Mouse (Mus musculus) hindbrain, embryonic 15.5 days (tissue): ENCODE measurements around the gene Ppm1l. TPM values are rescaled to one million over a fixed set of nuclear protein-coding genes. Genes with fewer than 3 reads are reported as not detected.

Source experiments
- ATAC-seq: fragments of 200-750 bp; cut with Nextera tagmentation; 2 replicates; pipeline ENCODE4 v1.8.0; 2017; ENCODE audit warnings: low read depth, moderate number of reproducible peaks, moderate TSS enrichment; ENCODE audit not compliant: low FRiP score
- H3K27ac ChIP-seq: fragments of 300-500 bp; sonication (generic); replicated peaks from 2 replicates; pipeline ENCODE4 v1.5.1; 2015; ENCODE audit warnings: mild to moderate bottlenecking, inconsistent platforms
- H3K27me3 ChIP-seq: fragments of 300-500 bp; sonication (generic); 2 replicates; pipeline ENCODE4 v1.6.1; 2015; ENCODE audit warnings: control low read depth, inconsistent platforms
- H3K36me3 ChIP-seq: fragments of 300-500 bp; sonication (generic); 2 replicates; pipeline ENCODE4 v1.6.1; 2015; ENCODE audit warnings: control low read depth, inconsistent platforms
- H3K4me1 ChIP-seq: fragments of 300-500 bp; sonication (generic); replicated peaks from 2 replicates; pipeline ENCODE4 v1.6.1; 2015; ENCODE audit warnings: control low read depth, inconsistent platforms
- H3K4me2 ChIP-seq: fragments of 300-500 bp; sonication (generic); 2 replicates; pipeline ENCODE4 v1.6.1; 2015; ENCODE audit warnings: moderate library complexity, mild to moderate bottlenecking, inconsistent platforms
- H3K4me3 ChIP-seq: fragments of 300-500 bp; sonication (generic); 2 replicates; pipeline ENCODE4 v1.5.1; 2015; ENCODE audit warnings: mild to moderate bottlenecking, inconsistent platforms
- H3K9ac ChIP-seq: fragments of 300-500 bp; sonication (generic); 2 replicates; pipeline ENCODE4 v1.6.1; 2015; ENCODE audit warnings: inconsistent platforms
- H3K9me3 ChIP-seq: fragments of 300-500 bp; sonication (generic); 2 replicates; pipeline ENCODE4 v1.6.1; 2016; ENCODE audit warnings: control low read depth, inconsistent platforms
- WGBS: fragments of 180-500 bp; shearing (Covaris S2); methylation state at CpG from one replicate; pipeline ENCODE4 v1.1.7; 2015; 5-methylcytosine and 5-hydroxymethylcytosine counted together
- polyA plus RNA-seq: library from polyadenylated mRNA; unstranded; fragments of >200 nt; fragmentation: Nextera tagmentation; extraction: Ambion mirVana; gene quantifications from 2 replicates; pipeline ENCODE4 v1.2.1, GENCODE M21; 2015

The Ppm1l gene
- polyA plus RNA-seq, 1 experiment from 2014 or later, result 22.5 TPM

DNA sequence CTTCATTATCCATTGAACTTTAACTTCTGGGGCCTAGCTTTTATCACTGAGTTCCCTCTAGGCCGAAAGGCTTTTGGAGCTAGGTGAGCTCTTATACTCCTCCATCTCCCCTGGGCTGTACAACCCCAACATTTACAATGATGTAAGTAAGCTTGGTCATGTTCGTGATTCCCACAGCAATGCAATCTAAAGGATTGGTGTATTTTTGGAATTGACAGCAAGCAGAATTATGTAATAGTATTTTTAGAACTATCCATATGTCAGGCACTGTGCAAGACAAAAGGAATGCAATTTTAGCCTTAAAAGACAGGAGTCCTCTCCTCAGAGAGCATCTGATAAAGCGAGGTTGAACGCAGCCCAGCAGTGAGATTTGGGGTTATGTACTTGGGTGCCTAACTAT is 149.1 kb downstream of the Ppm1l start:
- Histone ChIP-seq H3K27me3 (no peaks in the 10 kb centered on the region), H3K4me2 (no peak overlapping the region), H3K27ac (no peak overlapping the region), H3K4me1 (peaks cover 20% of the 10 kb centered on the region), H3K9ac (no peak overlapping the region), H3K9me3 (no peaks in the 10 kb centered on the region), H3K36me3 (no peaks in the 10 kb centered on the region), H3K4me3 (no peak overlapping the region)
- ATAC-seq, result no peak
- WGBS, result 95% methylated on average over 4 of the region's 4 CpGs

DNA sequence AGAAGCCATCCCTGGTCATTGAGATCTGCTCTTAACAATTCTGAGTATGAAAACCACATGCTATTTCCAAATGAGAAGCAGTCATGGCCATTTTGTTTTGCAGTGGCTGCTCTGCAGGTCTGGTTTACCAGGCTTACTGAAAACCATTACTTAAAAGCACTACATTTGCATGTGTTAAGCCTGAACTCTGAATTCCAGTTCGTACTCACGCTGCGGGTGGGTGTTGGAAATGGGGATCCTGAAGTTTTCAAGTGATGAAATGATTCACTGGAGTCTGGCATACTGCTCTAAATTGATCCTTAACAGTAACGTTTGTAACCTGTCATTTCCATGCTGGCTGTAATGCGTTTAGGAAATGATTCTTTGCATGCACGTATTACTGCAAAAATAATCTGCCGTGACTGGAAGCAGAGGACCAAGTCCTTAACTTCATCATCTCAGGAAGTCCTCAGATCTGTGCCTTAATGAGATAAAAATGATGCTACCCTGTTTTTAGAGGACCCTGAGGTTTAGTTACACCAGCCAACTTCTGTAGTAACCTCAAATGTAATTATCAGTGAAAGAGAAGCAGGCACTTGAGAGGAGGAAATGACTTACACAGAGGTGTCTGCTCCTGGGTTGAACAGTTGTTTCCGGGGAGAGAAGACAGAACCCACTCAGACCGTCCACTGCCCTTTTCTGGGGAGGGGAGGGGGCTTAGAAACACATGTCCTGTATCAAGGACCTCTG is 151.8 kb downstream of the Ppm1l start:
- no peaks in the 10 kb centered on the region for H3K36me3 ChIP-seq
- H3K27me3 ChIP-seq, result no peaks in the 10 kb centered on the region
- no peak overlapping the region for H3K4me3 ChIP-seq
- ATAC-seq, result no peak; the same call in 1 of the 2 replicates
- H3K9ac ChIP-seq, result no peak overlapping the region
- no peak overlapping the region for H3K27ac ChIP-seq
- no peak overlapping the region for H3K4me2 ChIP-seq
- WGBS, result 42% methylated on average over 9 of the region's 9 CpGs
- peaks cover 20% of the 10 kb centered on the region for H3K4me1 ChIP-seq
- H3K9me3 ChIP-seq, result no peaks in the 10 kb centered on the region

DNA sequence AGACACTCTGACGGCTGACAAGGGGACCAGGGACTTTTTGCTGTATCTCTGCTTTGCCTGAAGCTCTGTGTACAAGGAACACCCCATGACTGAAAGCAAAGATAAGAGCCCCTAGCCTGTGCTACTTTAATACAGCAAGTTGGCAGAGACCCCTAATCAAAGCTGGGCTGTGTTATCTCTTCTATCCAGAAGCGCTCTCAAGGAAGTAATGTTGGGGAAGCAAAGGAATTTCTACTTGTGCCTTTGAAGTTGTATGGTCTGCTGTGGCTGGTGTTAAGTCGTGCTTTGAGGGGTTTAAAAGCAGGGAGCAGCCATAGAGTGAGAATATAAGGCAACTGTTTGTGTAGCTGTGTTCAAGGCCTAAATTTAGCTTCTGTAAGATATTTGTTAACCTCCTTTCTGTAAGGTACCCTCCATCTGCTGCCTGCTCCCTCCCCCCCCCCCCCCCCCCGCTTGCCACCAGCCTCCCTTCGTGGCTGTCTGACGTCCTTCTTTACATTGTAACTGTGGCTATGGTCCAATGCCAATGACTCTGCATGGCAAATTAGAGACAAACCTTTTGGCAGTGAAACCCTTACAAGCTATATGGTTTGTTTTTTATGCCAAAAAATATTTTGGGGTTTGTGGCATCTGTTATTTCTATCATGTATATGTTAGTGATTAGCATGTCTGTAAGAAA is 152.9 kb downstream of the Ppm1l start:
- Histone ChIP-seq H3K36me3 (no peaks in the 10 kb centered on the region), H3K27me3 (no peaks in the 10 kb centered on the region), H3K4me3 (no peak overlapping the region), H3K4me1 (peaks cover 20% of the 10 kb centered on the region), H3K9me3 (no peaks in the 10 kb centered on the region), H3K4me2 (no peak overlapping the region), H3K27ac (no peak overlapping the region; the same call in 1 of the 2 replicates), H3K9ac (no peak overlapping the region)
- ATAC-seq, result no peak
- WGBS, result 25% methylated on average over 6 of the region's 6 CpGs

DNA sequence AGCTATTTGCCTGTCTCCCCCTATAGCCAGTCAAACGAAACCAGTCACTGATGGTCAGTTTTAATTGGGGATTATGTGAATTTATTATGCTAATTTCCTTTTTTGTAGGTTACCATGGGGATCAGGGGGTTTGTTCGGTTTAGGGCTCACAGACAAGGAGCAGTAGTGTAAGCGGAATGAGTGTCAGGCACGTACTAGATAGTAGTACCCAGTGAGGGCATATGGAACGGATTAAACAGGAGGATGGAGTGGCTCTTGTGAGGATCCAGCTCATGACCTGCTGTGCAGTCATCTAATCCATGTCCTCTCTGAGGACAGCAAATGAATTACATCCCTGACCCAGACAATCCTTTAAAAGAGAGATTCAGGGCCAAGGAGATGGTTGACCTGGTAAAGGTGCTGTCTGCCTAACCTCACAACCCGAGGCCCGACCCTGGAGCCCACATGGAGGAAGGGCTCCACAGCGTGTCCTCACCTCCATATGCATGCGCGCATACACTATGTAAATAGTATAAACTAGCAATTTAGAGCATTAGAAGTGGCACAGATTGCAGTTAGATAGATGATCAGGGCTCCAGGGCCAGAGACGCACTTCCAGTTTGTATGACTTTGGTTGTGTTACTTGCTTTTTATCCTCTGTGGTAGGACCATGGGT is 153.6 kb downstream of the Ppm1l start:
- H3K27ac ChIP-seq, result no peak overlapping the region
- no peaks in the 10 kb centered on the region for H3K36me3 ChIP-seq
- no peak overlapping the region for H3K4me2 ChIP-seq
- no peak overlapping the region for H3K4me3 ChIP-seq
- H3K9ac ChIP-seq, result no peak overlapping the region
- H3K4me1 ChIP-seq, result peaks cover 20% of the 10 kb centered on the region
- H3K9me3 ChIP-seq, result no peaks in the 10 kb centered on the region
- H3K27me3 ChIP-seq, result no peaks in the 10 kb centered on the region
- 62% methylated on average over 11 of the region's 11 CpGs for WGBS
- ATAC-seq, result 0 out of 2 replicates have a peak, but pooled peaks have one; percentile 52

DNA sequence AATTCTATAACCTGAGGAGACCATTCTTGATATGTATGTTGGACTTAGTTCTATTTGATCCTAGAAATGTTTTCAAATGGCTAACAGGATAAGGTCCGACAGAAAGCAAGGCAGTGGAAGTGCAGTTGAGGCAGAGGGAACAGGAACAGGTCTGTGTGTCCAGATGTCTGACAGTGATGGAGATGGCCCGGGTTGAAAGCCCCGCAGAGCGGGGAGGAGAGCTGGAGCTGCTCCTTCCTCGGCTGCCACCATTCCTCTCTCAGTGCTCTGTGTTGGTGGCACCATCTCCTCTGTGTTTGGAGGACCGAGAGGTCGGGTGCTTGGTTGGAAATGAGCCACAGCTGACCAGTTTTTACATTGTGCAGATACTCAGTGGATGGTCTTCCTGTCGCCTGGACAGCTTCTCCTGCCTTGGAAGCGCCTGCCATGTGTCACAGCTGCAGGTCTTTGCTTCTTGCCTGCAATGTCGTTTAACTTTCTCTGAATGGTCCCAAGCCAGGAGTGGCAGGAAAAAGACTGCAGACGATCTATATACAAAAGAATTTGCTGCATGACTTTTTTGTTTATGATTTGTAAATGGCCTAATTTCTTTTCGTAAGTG is 159.3 kb downstream of the Ppm1l start:
- H3K27ac ChIP-seq, result 0 out of 2 replicates have a peak overlapping the region, but pooled peaks have one; percentile 3
- WGBS, result 53% methylated on average over 12 of the region's 12 CpGs
- peak; percentile 31; the same call in 1 of the 2 replicates for ATAC-seq

DNA sequence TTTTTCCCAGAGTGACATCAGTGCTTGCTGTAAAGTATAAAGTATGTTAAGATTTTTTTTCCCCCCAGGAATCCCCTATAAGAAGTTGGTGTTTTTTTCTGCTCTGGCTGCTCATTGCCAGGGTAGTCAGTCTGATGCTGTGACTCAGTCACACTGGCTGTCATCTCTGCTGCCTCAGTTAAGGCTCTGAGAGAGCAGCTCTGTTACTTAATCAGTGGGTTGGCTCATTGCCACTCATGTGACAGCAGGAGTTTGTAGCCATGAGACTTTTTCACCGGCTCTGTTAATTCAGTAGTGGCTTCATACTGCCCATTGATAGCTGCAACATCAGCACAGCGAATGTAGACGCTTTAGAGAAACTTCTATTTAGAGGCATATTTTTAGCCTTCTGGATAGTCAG is 163.3 kb downstream of the Ppm1l start:
- H3K27ac ChIP-seq, result no peak overlapping the region
- no peaks in the 10 kb centered on the region for H3K27me3 ChIP-seq
- H3K9ac ChIP-seq, result no peak overlapping the region
- no peaks in the 10 kb centered on the region for H3K9me3 ChIP-seq
- no peaks in the 10 kb centered on the region for H3K36me3 ChIP-seq
- 53% methylated on average over 3 of the region's 3 CpGs for WGBS
- no peak overlapping the region for H3K4me2 ChIP-seq
- no peak for ATAC-seq
- H3K4me3 ChIP-seq, result no peak overlapping the region
- H3K4me1 ChIP-seq, result peaks cover 28% of the 10 kb centered on the region

More for the DNA sequence above, 159.3 kb downstream of the Ppm1l start:
- Histone ChIP-seq H3K9ac (no peak overlapping the region), H3K4me2 (no peak overlapping the region), H3K4me3 (no peak overlapping the region), H3K4me1 (peaks cover 19% of the 10 kb centered on the region), H3K27me3 (no peaks in the 10 kb centered on the region), H3K9me3 (no peaks in the 10 kb centered on the region), H3K36me3 (no peaks in the 10 kb centered on the region)

DNA sequence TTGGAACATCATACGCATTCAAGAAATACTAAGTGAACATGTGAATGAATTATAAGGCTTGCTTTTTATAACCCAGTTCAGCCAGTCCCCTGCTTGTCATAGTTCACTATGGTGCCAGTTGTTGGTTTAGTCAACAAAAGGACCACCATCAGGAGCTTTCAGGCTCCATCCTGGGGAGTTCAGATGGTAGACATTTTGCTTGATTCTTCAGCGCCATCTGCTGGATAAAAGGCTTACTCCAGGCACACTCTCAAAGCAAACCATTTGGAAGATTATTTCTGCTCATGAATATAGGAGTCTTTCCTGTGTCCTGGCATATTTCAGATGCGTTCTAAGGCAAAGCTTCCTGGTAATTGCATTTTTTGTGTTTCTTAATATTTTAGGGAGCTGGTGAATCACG is 165.2 kb downstream of the Ppm1l start:
- Histone ChIP-seq H3K27me3 (no peaks in the 10 kb centered on the region), H3K9me3 (no peaks in the 10 kb centered on the region), H3K36me3 (no peaks in the 10 kb centered on the region), H3K27ac (no peak overlapping the region), H3K4me1 (peaks cover 22% of the 10 kb centered on the region), H3K9ac (no peak overlapping the region), H3K4me3 (no peak overlapping the region), H3K4me2 (no peak overlapping the region)
- peak; percentile 63; the same call in 1 of the 2 replicates for ATAC-seq
- WGBS, result 31% methylated on average over 4 of the region's 4 CpGs

DNA sequence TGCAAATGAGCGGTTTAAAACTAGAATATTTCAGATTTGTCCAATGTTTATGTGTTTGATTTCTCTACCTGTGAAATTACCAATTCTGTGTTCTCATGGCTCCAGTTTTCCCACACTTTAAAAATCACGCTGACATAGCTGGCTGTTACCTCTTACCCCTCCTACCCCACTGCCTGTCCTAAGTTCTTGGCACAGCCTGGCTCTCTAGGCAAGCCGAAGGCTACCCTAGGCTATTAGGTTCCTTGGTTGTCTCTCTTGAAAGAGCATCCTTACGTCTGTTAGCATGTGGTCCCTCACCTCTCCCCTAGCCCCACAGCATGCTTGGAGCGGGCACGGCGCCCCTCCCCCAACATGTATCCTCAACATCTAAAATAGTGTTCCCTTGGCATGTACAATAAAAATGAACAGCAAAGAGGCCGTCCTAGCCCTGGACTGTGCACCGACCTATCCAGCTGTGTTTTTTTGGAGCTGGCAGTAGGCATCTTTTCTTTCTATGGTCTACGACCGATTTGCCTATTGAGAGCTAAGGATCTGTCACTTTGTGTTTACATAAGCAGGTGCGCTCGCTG is 167.4 kb downstream of the Ppm1l start:
- Histone ChIP-seq H3K4me3 (no peak overlapping the region), H3K27ac (no peak overlapping the region), H3K9ac (no peak overlapping the region), H3K9me3 (no peaks in the 10 kb centered on the region), H3K4me1 (peaks cover 23% of the 10 kb centered on the region), H3K4me2 (no peak overlapping the region), H3K27me3 (no peaks in the 10 kb centered on the region), H3K36me3 (no peaks in the 10 kb centered on the region)
- no peak for ATAC-seq
- 79% methylated on average over 13 of the region's 13 CpGs for WGBS

DNA sequence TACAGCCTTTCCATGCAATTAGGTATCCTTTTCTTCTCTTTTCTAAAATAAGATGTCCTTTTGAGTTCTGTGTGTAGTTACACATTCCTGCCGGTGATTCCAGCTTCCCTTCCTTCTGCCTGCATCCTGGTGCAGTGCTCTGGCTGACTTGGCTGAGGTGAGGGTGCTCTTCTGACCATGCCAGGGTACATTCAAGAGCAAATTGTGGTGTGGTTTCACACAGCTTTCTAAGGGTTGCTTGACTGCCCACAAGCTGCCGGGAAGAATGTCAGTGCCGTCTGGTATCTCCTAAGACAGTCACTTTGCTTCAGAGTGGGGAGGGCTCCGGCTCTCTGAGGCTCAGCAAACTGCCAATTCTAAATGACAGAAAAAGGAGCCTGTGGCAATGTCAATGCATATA is 167.9 kb downstream of the Ppm1l start:
- H3K36me3 ChIP-seq, result no peaks in the 10 kb centered on the region
- WGBS, result 75% methylated on average over 4 of the region's 4 CpGs
- peaks cover 25% of the 10 kb centered on the region for H3K4me1 ChIP-seq
- H3K9me3 ChIP-seq, result no peaks in the 10 kb centered on the region
- no peak for ATAC-seq
- no peak overlapping the region for H3K4me3 ChIP-seq
- H3K9ac ChIP-seq, result no peak overlapping the region
- no peak overlapping the region for H3K4me2 ChIP-seq
- no peak overlapping the region for H3K27ac ChIP-seq
- no peaks in the 10 kb centered on the region for H3K27me3 ChIP-seq

DNA sequence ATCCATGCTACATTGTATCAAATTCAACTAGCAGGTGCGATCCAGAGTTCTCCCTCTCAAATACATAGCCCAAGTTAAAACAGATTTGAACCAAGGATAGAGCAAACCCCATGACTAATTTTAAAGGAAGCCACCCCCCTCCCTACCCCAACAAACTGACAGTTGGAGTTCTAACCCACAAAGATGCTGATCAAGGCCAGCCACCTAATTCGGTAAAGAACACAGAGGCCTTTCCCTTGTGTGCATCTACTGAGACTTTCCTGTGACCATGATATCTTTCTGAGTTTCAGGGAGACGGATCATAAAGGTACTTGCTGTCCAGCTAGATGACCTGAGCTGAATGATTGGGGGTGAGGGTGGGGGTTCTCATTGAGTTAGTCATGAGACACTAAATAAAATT is 168.7 kb downstream of the Ppm1l start:
- no peak overlapping the region for H3K9ac ChIP-seq
- H3K27me3 ChIP-seq, result no peaks in the 10 kb centered on the region
- 90% methylated on average over 3 of the region's 3 CpGs for WGBS
- H3K4me1 ChIP-seq, result peaks cover 26% of the 10 kb centered on the region
- H3K4me2 ChIP-seq, result no peak overlapping the region
- no peaks in the 10 kb centered on the region for H3K9me3 ChIP-seq
- ATAC-seq, result no peak
- H3K27ac ChIP-seq, result no peak overlapping the region
- no peaks in the 10 kb centered on the region for H3K36me3 ChIP-seq
- H3K4me3 ChIP-seq, result no peak overlapping the region

DNA sequence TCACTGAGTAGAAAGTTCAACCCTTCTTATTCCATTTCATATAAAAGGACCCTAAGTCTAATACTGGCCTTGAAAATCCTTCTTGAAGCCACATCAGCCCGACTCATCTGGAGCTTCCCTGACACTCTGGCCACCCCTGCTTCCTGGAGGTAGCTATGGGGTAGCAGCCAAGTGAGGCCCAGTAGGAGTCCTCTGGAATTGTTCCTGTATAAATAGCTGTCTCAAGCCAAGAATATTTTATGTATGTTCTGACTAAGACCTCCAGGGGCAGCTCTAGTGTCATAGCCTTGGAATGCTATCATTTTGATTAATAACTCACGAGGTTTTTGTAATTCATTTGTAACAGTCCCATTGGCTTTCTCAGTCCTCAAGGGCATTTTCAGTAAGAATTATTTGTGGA is 169.1 kb downstream of the Ppm1l start:
- 54% methylated on average over 2 of the region's 2 CpGs for WGBS
- Histone ChIP-seq H3K9me3 (no peaks in the 10 kb centered on the region), H3K4me1 (peaks cover 26% of the 10 kb centered on the region), H3K36me3 (no peaks in the 10 kb centered on the region), H3K4me3 (no peak overlapping the region), H3K27ac (no peak overlapping the region), H3K27me3 (no peaks in the 10 kb centered on the region), H3K9ac (no peak overlapping the region), H3K4me2 (no peak overlapping the region)
- ATAC-seq, result no peak
